In the genomic region with DNA sequence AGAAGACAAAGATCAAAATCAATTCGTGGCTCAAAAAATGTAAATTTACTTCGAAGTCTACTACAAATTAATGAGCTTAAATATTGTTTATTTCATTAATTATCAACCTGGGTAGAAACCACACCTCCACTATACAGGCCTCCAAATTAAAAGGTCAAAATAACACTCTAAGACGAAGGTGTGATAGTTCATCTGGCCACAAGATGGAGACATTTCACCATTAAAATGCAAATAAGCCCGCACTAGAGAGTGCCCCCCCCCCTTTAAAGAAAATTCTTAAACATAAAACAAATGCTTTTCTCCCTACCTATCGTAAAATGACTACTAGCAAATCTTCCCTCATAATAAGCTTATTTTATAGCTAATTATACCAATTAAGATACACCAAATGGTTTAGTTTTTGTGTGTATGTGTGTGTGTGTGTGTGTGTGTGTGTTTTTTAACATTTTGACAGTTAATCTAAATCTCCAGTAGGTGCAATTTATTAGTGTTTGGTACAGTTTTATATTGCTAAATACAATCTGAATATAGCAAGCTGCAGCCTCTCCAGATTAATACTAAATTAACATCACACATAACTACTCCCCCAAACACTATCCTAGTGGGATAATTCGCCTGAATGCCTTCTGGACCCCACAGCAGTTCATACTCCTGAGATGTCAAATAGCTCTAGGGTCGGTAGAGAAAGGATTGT, we compare ENCODE assay signal across 8 mouse cellular contexts. TPM values are rescaled to one million over a fixed set of nuclear protein-coding genes. Genes with fewer than 3 reads are reported as not detected.
DNase-seq lines count a peak whose midpoint lies in the region; ATAC-seq and TF ChIP-seq lines count a peak whose summit lies in the region.

No protein-coding gene starts in this region.

- peak; percentile 31 for TF ChIP-seq CTCF in E14TG2a.4 (conservative IDR thresholded peaks at IDR 0.05; ENCODE audit: low read length)

- no peaks in the 10 kb centered on the region for H3K9me3 ChIP-seq in heart, embryonic 16.5 days (replicated peaks; ENCODE audit: control insufficient read depth, low read length)
- no peaks in the 10 kb centered on the region for H3K9me3 ChIP-seq in E14TG2a.4 (ENCODE audit: low read length)

- 18% methylated on average over 7 of the region's 7 CpGs for WGBS in heart, embryonic 16.5 days

- peak; percentile 49; the same call in 1 of the 2 replicates for ATAC-seq in heart, embryonic 16.5 days (replicated peaks; ENCODE audit: extremely low read depth, insufficient read depth, low FRiP score)
- ATAC-seq in inflammation-experienced regulatory T-cells, adult 6 months = peak; percentile 94

- H3K9ac ChIP-seq in heart, embryonic 16.5 days (ENCODE audit: low read length) = no peak overlapping the region

- no peaks in the 10 kb centered on the region for H3K4me1 ChIP-seq in heart, embryonic 16.5 days (ENCODE audit: control insufficient read depth, insufficient read depth, low read length)
- H3K4me1 ChIP-seq in E14TG2a.4 (replicated peaks; ENCODE audit: low read depth, low read length) = no peaks in the 10 kb centered on the region

- intact Hi-C loops in heart, postnatal 36 days (cut with DNase I) = loop anchor here (2.0 kb wide), 3 partner anchors 59 to 731 kb away; no protein-coding TSS in a partner anchor

- DNase-seq in heart, postnatal 36 days = no peak
- peak; percentile 54 to 77 for DNase-seq in cerebellum, postnatal 10 days
- peak; percentile 33 for DNase-seq in naive thymus-derived CD4-positive, alpha-beta T cell, adult 2 months (ENCODE audit: low read depth)
- DNase-seq in thymus, adult 18-20 months = no peak
- DNase-seq in thymus, postnatal 36 days = no peak

- no peak overlapping the region for H3K4me2 ChIP-seq in heart, embryonic 16.5 days (ENCODE audit: low read depth, low read length)

- no peak overlapping the region for H3K4me3 ChIP-seq in heart, embryonic 16.5 days (ENCODE audit: low read length)
- H3K4me3 ChIP-seq in E14TG2a.4 (replicated peaks; ENCODE audit: low read length) = no peak overlapping the region

- no peaks in the 10 kb centered on the region for H3K36me3 ChIP-seq in heart, embryonic 16.5 days (ENCODE audit: control insufficient read depth, insufficient read depth)
- no peaks in the 10 kb centered on the region for H3K36me3 ChIP-seq in E14TG2a.4 (ENCODE audit: insufficient read depth, low read length)

- H3K27me3 ChIP-seq in heart, embryonic 16.5 days (ENCODE audit: control insufficient read depth, insufficient read depth, low read length) = no peaks in the 10 kb centered on the region
- H3K27me3 ChIP-seq in E14TG2a.4 (ENCODE audit: insufficient read depth, low read length) = no peaks in the 10 kb centered on the region

- H3K27ac ChIP-seq in heart, embryonic 16.5 days (ENCODE audit: low read length) = no peak overlapping the region

RNA-seq across cellular contexts. Expression of a gene that starts 45.0 kb away (rescaled TPM):
- polyA plus RNA-seq in heart, embryonic 16.5 days (2015; fragmentation: Nextera tagmentation; extraction: Ambion mirVana) = not detected in 2 replicates
- total RNA-seq in heart, postnatal 36 days (2021) = not detected
- not detected for polyA plus RNA-seq in inflammation-experienced regulatory T-cells, adult 6 months (2017; shearing (Covaris generic))

Comparison
In these comparisons a context has a peak if more than half of its experiments do, and no peak if none do; other contexts are left out.
1. DNase-seq: peak in cerebellum, postnatal 10 days (2 of 2) and naive thymus-derived CD4-positive, alpha-beta T cell, adult 2 months (single experiment); none in heart, postnatal 36 days (0 of 2), thymus, adult 18-20 months (0 of 2) and thymus, postnatal 36 days (0 of 2).